Comparison of ENCODE assay signal across 25 mouse cellular contexts in genomic region chr14:62622393-62622792, GRCm38 (mm10). TPM values are rescaled to one million over a fixed set of nuclear protein-coding genes. Genes with fewer than 3 reads are reported as not detected.
A peak's percentile ranks its signal among the peaks of the same experiment; 100 is the strongest.
DNase-seq lines count a peak whose midpoint lies in the region; ATAC-seq lines count a peak whose summit lies in the region.
"Had no signal": no experiment of that assay in that cellular context is flagged by ENCODE, and none has a peak within 500 bp of the region (broad histone marks: within the 10 kb centered on the region; RNA-seq: fewer than 3 reads in every experiment).

No protein-coding gene starts in this region.

- no peak for ATAC-seq in embryonic facial prominence, embryonic 14.5 days (ENCODE audit: low read depth)
- ATAC-seq in hindbrain, embryonic 13.5 days (ENCODE audit: low FRiP score): no peak
- no peak for ATAC-seq in hindbrain, embryonic 11.5 days (ENCODE audit: low FRiP score)
- no peak for ATAC-seq in midbrain, embryonic 14.5 days (ENCODE audit: low FRiP score, low TSS enrichment)
- no peak for ATAC-seq in midbrain, embryonic 15.5 days (replicated peaks)
- ATAC-seq in neural tube, embryonic 14.5 days (ENCODE audit: low read depth): peak; percentile 61; the same call in 1 of the 2 replicates
- ATAC-seq in activated CD4-positive, CD25-positive, alpha-beta regulatory T cell, adult 4 months: no peak
- ATAC-seq: inflammation-experienced regulatory T-cells, adult 6 months; liver, embryonic 12.5 days had no signal

- no peaks in the 10 kb centered on the region for H3K36me3 ChIP-seq in embryonic facial prominence, embryonic 14.5 days (ENCODE audit: control insufficient read depth, insufficient read depth, low read length)
- H3K36me3 ChIP-seq in embryonic facial prominence, embryonic 10.5 days (replicated peaks): no peaks in the 10 kb centered on the region
- no peaks in the 10 kb centered on the region for H3K36me3 ChIP-seq in hindbrain, embryonic 13.5 days
- H3K36me3 ChIP-seq in hindbrain, embryonic 11.5 days (ENCODE audit: control insufficient read depth, insufficient read depth, low read length): no peaks in the 10 kb centered on the region
- no peaks in the 10 kb centered on the region for H3K36me3 ChIP-seq in midbrain, embryonic 14.5 days (ENCODE audit: control insufficient read depth, insufficient read depth, low read length)
- H3K36me3 ChIP-seq in midbrain, embryonic 15.5 days (replicated peaks): no peaks in the 10 kb centered on the region
- H3K36me3 ChIP-seq in neural tube, embryonic 14.5 days (ENCODE audit: control insufficient read depth, insufficient read depth, low read length): no peaks in the 10 kb centered on the region
- H3K36me3 ChIP-seq: embryonic facial prominence, embryonic 15.5 days; heart, embryonic 12.5 days; limb, embryonic 12.5 days; liver, embryonic 12.5 days; stomach, embryonic 15.5 days had no signal

- no peak overlapping the region for H3K4me3 ChIP-seq in embryonic facial prominence, embryonic 14.5 days (ENCODE audit: low read depth, low read length)
- no peak overlapping the region for H3K4me3 ChIP-seq in embryonic facial prominence, embryonic 10.5 days
- H3K4me3 ChIP-seq in hindbrain, embryonic 13.5 days: no peak overlapping the region
- no peak overlapping the region for H3K4me3 ChIP-seq in hindbrain, embryonic 11.5 days (ENCODE audit: low read depth, low read length)
- H3K4me3 ChIP-seq in midbrain, embryonic 14.5 days (replicated peaks; ENCODE audit: low read depth, low read length): no peak overlapping the region
- no peak overlapping the region for H3K4me3 ChIP-seq in midbrain, embryonic 15.5 days
- no peak overlapping the region for H3K4me3 ChIP-seq in neural tube, embryonic 14.5 days (ENCODE audit: low read depth, low read length)
- H3K4me3 ChIP-seq: embryonic facial prominence, embryonic 15.5 days; gastrocnemius, adult 2 months; heart, embryonic 12.5 days; limb, embryonic 12.5 days; liver, embryonic 12.5 days; stomach, embryonic 15.5 days had no signal

- DNase-seq in embryonic facial prominence, embryonic 14.5 days (ENCODE audit: low spot score): peak; percentile 19
- no peak for DNase-seq in embryonic facial prominence, embryonic 10.5 days (ENCODE audit: low spot score)
- DNase-seq in hindbrain, embryonic 11.5 days (ENCODE audit: low spot score): no peak
- peak; percentile 14 for DNase-seq in midbrain, embryonic 14.5 days
- DNase-seq: adrenal gland, adult 8-10 months; cerebellum, adult 11 months; cerebellum, postnatal 14 days; gastrocnemius, adult 2 months; heart, postnatal 14 days; kidney, adult 2 months; kidney, postnatal 10 days; lung, adult 2 months had no signal

- no peaks in the 10 kb centered on the region for H3K9me3 ChIP-seq in embryonic facial prominence, embryonic 14.5 days (ENCODE audit: control insufficient read depth, low read length)
- H3K9me3 ChIP-seq in embryonic facial prominence, embryonic 10.5 days: no peaks in the 10 kb centered on the region
- no peaks in the 10 kb centered on the region for H3K9me3 ChIP-seq in hindbrain, embryonic 13.5 days
- no peaks in the 10 kb centered on the region for H3K9me3 ChIP-seq in hindbrain, embryonic 11.5 days (ENCODE audit: control insufficient read depth, low read length)
- H3K9me3 ChIP-seq in midbrain, embryonic 14.5 days (ENCODE audit: control insufficient read depth, low read length): no peaks in the 10 kb centered on the region
- no peaks in the 10 kb centered on the region for H3K9me3 ChIP-seq in midbrain, embryonic 15.5 days
- no peaks in the 10 kb centered on the region for H3K9me3 ChIP-seq in neural tube, embryonic 14.5 days (ENCODE audit: control insufficient read depth, low read length)
- H3K9me3 ChIP-seq: embryonic facial prominence, embryonic 15.5 days; limb, embryonic 12.5 days; liver, embryonic 12.5 days; stomach, embryonic 15.5 days had no signal

- WGBS in embryonic facial prominence, embryonic 14.5 days: 71% methylated on average over 3 of the region's 3 CpGs
- 73% methylated on average over 3 of the region's 3 CpGs for WGBS in embryonic facial prominence, embryonic 10.5 days
- WGBS in hindbrain, embryonic 13.5 days: 65% methylated on average over 3 of the region's 3 CpGs
- 84% methylated on average over 3 of the region's 3 CpGs for WGBS in hindbrain, embryonic 11.5 days
- WGBS in midbrain, embryonic 14.5 days: 71% methylated on average over 3 of the region's 3 CpGs
- WGBS in midbrain, embryonic 15.5 days: 47% methylated on average over 3 of the region's 3 CpGs
- 52% methylated on average over 3 of the region's 3 CpGs for WGBS in neural tube, embryonic 14.5 days

- no peaks in the 10 kb centered on the region for H3K27me3 ChIP-seq in embryonic facial prominence, embryonic 14.5 days (replicated peaks; ENCODE audit: control insufficient read depth, insufficient read depth, low read length)
- H3K27me3 ChIP-seq in embryonic facial prominence, embryonic 10.5 days (replicated peaks; ENCODE audit: low read depth, poor library complexity, severe bottlenecking): no peaks in the 10 kb centered on the region
- no peaks in the 10 kb centered on the region for H3K27me3 ChIP-seq in hindbrain, embryonic 13.5 days
- H3K27me3 ChIP-seq in hindbrain, embryonic 11.5 days (ENCODE audit: control insufficient read depth, insufficient read depth, low read length): no peaks in the 10 kb centered on the region
- H3K27me3 ChIP-seq in midbrain, embryonic 14.5 days (ENCODE audit: control insufficient read depth, insufficient read depth, low read length): no peaks in the 10 kb centered on the region
- no peaks in the 10 kb centered on the region for H3K27me3 ChIP-seq in midbrain, embryonic 15.5 days (replicated peaks)
- H3K27me3 ChIP-seq in neural tube, embryonic 14.5 days (ENCODE audit: control insufficient read depth, insufficient read depth, low read length): no peaks in the 10 kb centered on the region
- H3K27me3 ChIP-seq: embryonic facial prominence, embryonic 15.5 days; heart, embryonic 12.5 days; limb, embryonic 12.5 days; liver, embryonic 12.5 days; stomach, embryonic 15.5 days had no signal

- H3K9ac ChIP-seq in embryonic facial prominence, embryonic 14.5 days (ENCODE audit: low read depth, low read length): no peak overlapping the region
- no peak overlapping the region for H3K9ac ChIP-seq in hindbrain, embryonic 13.5 days
- H3K9ac ChIP-seq in hindbrain, embryonic 11.5 days (ENCODE audit: low read depth, low read length): no peak overlapping the region
- H3K9ac ChIP-seq in midbrain, embryonic 14.5 days (replicated peaks; ENCODE audit: low read length): no peak overlapping the region
- H3K9ac ChIP-seq in midbrain, embryonic 15.5 days: no peak overlapping the region
- H3K9ac ChIP-seq in neural tube, embryonic 14.5 days (replicated peaks; ENCODE audit: low read depth, low read length): no peak overlapping the region
- H3K9ac ChIP-seq: embryonic facial prominence, embryonic 15.5 days; heart, embryonic 12.5 days; limb, embryonic 12.5 days; liver, embryonic 12.5 days; stomach, embryonic 15.5 days had no signal

- no peak overlapping the region for H3K4me2 ChIP-seq in embryonic facial prominence, embryonic 14.5 days (ENCODE audit: low read depth, low read length)
- H3K4me2 ChIP-seq in hindbrain, embryonic 13.5 days: no peak overlapping the region
- no peak overlapping the region for H3K4me2 ChIP-seq in hindbrain, embryonic 11.5 days (replicated peaks; ENCODE audit: low read depth, low read length)
- H3K4me2 ChIP-seq in midbrain, embryonic 14.5 days (ENCODE audit: low read length): no peak overlapping the region
- H3K4me2 ChIP-seq in midbrain, embryonic 15.5 days: no peak overlapping the region
- H3K4me2 ChIP-seq in neural tube, embryonic 14.5 days (ENCODE audit: low read depth, low read length): no peak overlapping the region
- H3K4me2 ChIP-seq: embryonic facial prominence, embryonic 15.5 days; heart, embryonic 12.5 days; limb, embryonic 12.5 days; liver, embryonic 12.5 days; stomach, embryonic 15.5 days had no signal

- no peak overlapping the region for H3K27ac ChIP-seq in embryonic facial prominence, embryonic 14.5 days (replicated peaks; ENCODE audit: low read depth, low read length)
- H3K27ac ChIP-seq in embryonic facial prominence, embryonic 10.5 days (replicated peaks): no peak overlapping the region
- H3K27ac ChIP-seq in hindbrain, embryonic 13.5 days: peak overlapping the region; percentile 77
- H3K27ac ChIP-seq in hindbrain, embryonic 11.5 days (ENCODE audit: low read depth, low read length): no peak overlapping the region
- no peak overlapping the region for H3K27ac ChIP-seq in midbrain, embryonic 14.5 days (replicated peaks; ENCODE audit: low read depth, low read length)
- no peak overlapping the region for H3K27ac ChIP-seq in midbrain, embryonic 15.5 days
- H3K27ac ChIP-seq in neural tube, embryonic 14.5 days (ENCODE audit: low read depth, low read length): peak overlapping the region; percentile 50; the same call in 1 of the 2 replicates
- H3K27ac ChIP-seq: embryonic facial prominence, embryonic 15.5 days; gastrocnemius, adult 2 months; limb, embryonic 12.5 days; liver, embryonic 12.5 days; stomach, embryonic 15.5 days had no signal

- H3K4me1 ChIP-seq in embryonic facial prominence, embryonic 14.5 days (ENCODE audit: control insufficient read depth, insufficient read depth, low read length): no peaks in the 10 kb centered on the region
- H3K4me1 ChIP-seq in embryonic facial prominence, embryonic 10.5 days: peaks cover 10% of the 10 kb centered on the region; the same call in 1 of the 2 replicates
- peaks cover 10% of the 10 kb centered on the region; the same call in 1 of the 2 replicates for H3K4me1 ChIP-seq in hindbrain, embryonic 13.5 days (replicated peaks)
- H3K4me1 ChIP-seq in hindbrain, embryonic 11.5 days (replicated peaks; ENCODE audit: control insufficient read depth, insufficient read depth, low read length): no peaks in the 10 kb centered on the region
- H3K4me1 ChIP-seq in midbrain, embryonic 14.5 days (ENCODE audit: control insufficient read depth, insufficient read depth, low read length): no peaks in the 10 kb centered on the region
- H3K4me1 ChIP-seq in midbrain, embryonic 15.5 days: no peaks in the 10 kb centered on the region
- no peaks in the 10 kb centered on the region for H3K4me1 ChIP-seq in neural tube, embryonic 14.5 days (ENCODE audit: control insufficient read depth, insufficient read depth, low read length)
- H3K4me1 ChIP-seq: embryonic facial prominence, embryonic 15.5 days; heart, embryonic 12.5 days; limb, embryonic 12.5 days; liver, embryonic 12.5 days; stomach, embryonic 15.5 days had no signal

RNA-seq across cellular contexts. Expression of gene Serpine3, which starts 41.1 kb away (rescaled TPM):
- 0.42 TPM in 1 of 2 replicates, not detected in the other for polyA plus RNA-seq in embryonic facial prominence, embryonic 14.5 days (2014; fragmentation: Nextera tagmentation; extraction: Ambion mirVana)
- not detected in 2 replicates for polyA plus RNA-seq in embryonic facial prominence, embryonic 10.5 days (2016; fragmentation: Nextera tagmentation; extraction: Ambion mirVana)
- not detected in 2 replicates for polyA plus RNA-seq in hindbrain, embryonic 13.5 days (2015; fragmentation: Nextera tagmentation; extraction: Ambion mirVana)
- polyA plus RNA-seq in hindbrain, embryonic 11.5 days (2014; fragmentation: Nextera tagmentation; extraction: Ambion mirVana): not detected in 2 replicates
- polyA plus RNA-seq in midbrain, embryonic 14.5 days (2014; fragmentation: Nextera tagmentation; extraction: Ambion mirVana): not detected in 2 replicates
- not detected in 2 replicates for polyA plus RNA-seq in midbrain, embryonic 15.5 days (2015; fragmentation: Nextera tagmentation; extraction: Ambion mirVana)
- polyA plus RNA-seq in neural tube, embryonic 14.5 days (2014; fragmentation: Nextera tagmentation; extraction: Ambion mirVana): 0.26 TPM in 1 of 2 replicates, not detected in the other
- not detected for polyA plus RNA-seq in activated CD4-positive, CD25-positive, alpha-beta regulatory T cell, adult 4 months (2017; shearing (Covaris generic))
- polyA plus RNA-seq: embryonic facial prominence, embryonic 15.5 days; gonadal fat pad, adult 2 months; heart, embryonic 12.5 days; inflammation-experienced regulatory T-cells, adult 6 months; kidney, adult 2 months; limb, embryonic 12.5 days; liver, embryonic 12.5 days; lung, adult 2 months; spleen, adult 2 months; stomach, embryonic 15.5 days; thymus, postnatal 0 days had no signal

RNA-seq across cellular contexts. Expression of gene Gm4131, which starts 55.7 kb away (rescaled TPM):
- polyA plus RNA-seq in embryonic facial prominence, embryonic 14.5 days (2014; fragmentation: Nextera tagmentation; extraction: Ambion mirVana): 0.28 TPM in 1 of 2 replicates, not detected in the other
- not detected in 2 replicates for polyA plus RNA-seq in embryonic facial prominence, embryonic 10.5 days (2016; fragmentation: Nextera tagmentation; extraction: Ambion mirVana)
- 0.23 and 0.30 TPM in 2 replicates for polyA plus RNA-seq in hindbrain, embryonic 13.5 days (2015; fragmentation: Nextera tagmentation; extraction: Ambion mirVana)
- polyA plus RNA-seq in hindbrain, embryonic 11.5 days (2014; fragmentation: Nextera tagmentation; extraction: Ambion mirVana): 0.17 TPM in 1 of 2 replicates, not detected in the other
- not detected in 2 replicates for polyA plus RNA-seq in midbrain, embryonic 14.5 days (2014; fragmentation: Nextera tagmentation; extraction: Ambion mirVana)
- polyA plus RNA-seq in midbrain, embryonic 15.5 days (2015; fragmentation: Nextera tagmentation; extraction: Ambion mirVana): 0.30 TPM in 1 of 2 replicates, not detected in the other
- polyA plus RNA-seq in neural tube, embryonic 14.5 days (2014; fragmentation: Nextera tagmentation; extraction: Ambion mirVana): 0.17 and 0.40 TPM in 2 replicates
- not detected for polyA plus RNA-seq in activated CD4-positive, CD25-positive, alpha-beta regulatory T cell, adult 4 months (2017; shearing (Covaris generic))
- polyA plus RNA-seq: embryonic facial prominence, embryonic 15.5 days; gonadal fat pad, adult 2 months; inflammation-experienced regulatory T-cells, adult 6 months; limb, embryonic 12.5 days; liver, embryonic 12.5 days; lung, adult 2 months; spleen, adult 2 months; stomach, embryonic 15.5 days; thymus, postnatal 0 days had no signal

Comparison
In these comparisons a context has a peak if more than half of its experiments do, and no peak if none do; other contexts are left out.
1. DNase-seq: peak in embryonic facial prominence, embryonic 14.5 days (single experiment) and midbrain, embryonic 14.5 days (single experiment); none in embryonic facial prominence, embryonic 10.5 days (single experiment) and hindbrain, embryonic 11.5 days (single experiment).
2. H3K27ac ChIP-seq: peak in hindbrain, embryonic 13.5 days (single experiment) and neural tube, embryonic 14.5 days (single experiment); none in embryonic facial prominence, embryonic 14.5 days (single experiment), embryonic facial prominence, embryonic 10.5 days (single experiment), hindbrain, embryonic 11.5 days (single experiment), midbrain, embryonic 14.5 days (single experiment) and midbrain, embryonic 15.5 days (single experiment).